Mouse (Mus musculus) midbrain, embryonic 13.5 days (tissue): Measurements from ENCODE around the gene Grb10. TPM values are rescaled to one million over a fixed set of nuclear protein-coding genes. Genes with fewer than 3 reads are reported as not detected.

ENCODE experiments used
- ATAC-seq: fragments of 200-750 bp; cut with Nextera tagmentation; 2 replicates; pipeline ENCODE4 v1.8.0; 2017; ENCODE audit warnings: mild to moderate bottlenecking, moderate TSS enrichment, moderate library complexity
- H3K27ac ChIP-seq: fragments of 300-500 bp; sonication (generic); 2 replicates; pipeline ENCODE4 v1.5.1; 2015; ENCODE audit warnings: inconsistent platforms, mild to moderate bottlenecking, moderate library complexity
- H3K27me3 ChIP-seq: fragments of 300-500 bp; sonication (generic); 2 replicates; pipeline ENCODE4 v1.6.1; 2015; ENCODE audit warnings: mild to moderate bottlenecking, inconsistent platforms
- H3K36me3 ChIP-seq: fragments of 300-500 bp; sonication (generic); 2 replicates; pipeline ENCODE4 v1.6.1; 2015; ENCODE audit warnings: mild to moderate bottlenecking, inconsistent platforms
- H3K4me1 ChIP-seq: fragments of 300-500 bp; sonication (generic); replicated peaks from 2 replicates; pipeline ENCODE4 v1.6.1; 2015; ENCODE audit warnings: inconsistent platforms
- H3K4me2 ChIP-seq: fragments of 300-500 bp; sonication (generic); replicated peaks from 2 replicates; pipeline ENCODE4 v1.6.1; 2015; ENCODE audit warnings: moderate library complexity, mild to moderate bottlenecking, inconsistent platforms
- H3K4me3 ChIP-seq: fragments of 300-500 bp; sonication (generic); replicated peaks from 2 replicates; pipeline ENCODE4 v1.5.1; 2015; ENCODE audit warnings: mild to moderate bottlenecking, inconsistent platforms
- H3K9ac ChIP-seq: fragments of 300-500 bp; sonication (generic); replicated peaks from 2 replicates; pipeline ENCODE4 v1.6.1; 2015; ENCODE audit warnings: mild to moderate bottlenecking, inconsistent platforms
- H3K9me3 ChIP-seq: fragments of 300-500 bp; sonication (generic); 2 replicates; pipeline ENCODE4 v1.6.1; 2016; ENCODE audit warnings: mild to moderate bottlenecking, inconsistent platforms
- WGBS: fragments of 180-500 bp; shearing (Covaris S2); methylation state at CpG from one replicate; pipeline ENCODE4 v1.1.7; 2015; 5-methylcytosine and 5-hydroxymethylcytosine counted together
- polyA plus RNA-seq: library from polyadenylated mRNA; unstranded; fragments of >200 nt; fragmentation: Nextera tagmentation; extraction: Ambion mirVana; gene quantifications from 2 replicates; pipeline ENCODE4 v1.2.1, GENCODE M21; 2015

The Grb10 gene
- polyA plus RNA-seq, 1 experiment from 2014 or later = 149 TPM

GRCm38 (mm10) chr11:11940833-11941681 is 97.4 kb downstream of the Grb10 start:
- Histone ChIP-seq H3K9ac (no peak overlapping the region), H3K27ac (no peak overlapping the region), H3K4me2 (no peak overlapping the region), H3K36me3 (peaks cover 31% of the 10 kb centered on the region), H3K27me3 (no peaks in the 10 kb centered on the region), H3K4me3 (no peak overlapping the region), H3K4me1 (no peaks in the 10 kb centered on the region), H3K9me3 (no peaks in the 10 kb centered on the region)
- 30% methylated on average over 5 of the region's 5 CpGs for WGBS
- ATAC-seq = no peak

- Histone ChIP-seq H3K36me3 (peaks cover 36% of the 10 kb centered on the region), H3K9ac (no peak overlapping the region), H3K27ac (no peak overlapping the region), H3K9me3 (no peaks in the 10 kb centered on the region), H3K4me1 (no peaks in the 10 kb centered on the region), H3K4me2 (no peak overlapping the region), H3K4me3 (no peak overlapping the region), H3K27me3 (no peaks in the 10 kb centered on the region)
- no peak for ATAC-seq
- WGBS = 79% methylated on average over 3 of the region's 3 CpGs
Measured at GRCm38 (mm10) chr11:11939611-11940010, 98.9 kb downstream of the Grb10 start.

DNA sequence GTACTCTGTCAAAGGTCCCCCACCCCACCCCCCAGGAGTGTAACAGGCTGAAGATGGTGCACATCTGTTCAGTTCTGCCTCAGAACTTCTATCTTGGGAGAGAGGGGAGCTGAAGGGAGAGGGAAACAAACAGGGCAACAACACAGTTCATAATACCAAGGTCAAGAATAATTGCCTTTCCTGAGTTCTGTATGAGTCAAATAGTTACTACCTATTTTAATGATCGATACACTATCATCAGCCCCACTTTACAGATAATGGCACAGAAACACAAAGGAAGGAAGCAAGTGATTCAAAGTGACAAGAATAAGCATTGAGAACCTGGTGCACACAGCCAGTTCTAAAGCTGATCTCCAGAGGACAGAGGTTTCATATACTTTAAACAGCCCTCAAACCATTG is 99.9 kb downstream of the Grb10 start:
- Histone ChIP-seq H3K36me3 (peaks cover 37% of the 10 kb centered on the region), H3K9me3 (no peaks in the 10 kb centered on the region), H3K27me3 (no peaks in the 10 kb centered on the region), H3K9ac (no peak overlapping the region), H3K4me2 (no peak overlapping the region), H3K4me1 (no peaks in the 10 kb centered on the region), H3K27ac (no peak overlapping the region), H3K4me3 (no peak overlapping the region)
- no peak for ATAC-seq
- 95% methylated on average over 1 of the region's 1 CpGs for WGBS

DNA sequence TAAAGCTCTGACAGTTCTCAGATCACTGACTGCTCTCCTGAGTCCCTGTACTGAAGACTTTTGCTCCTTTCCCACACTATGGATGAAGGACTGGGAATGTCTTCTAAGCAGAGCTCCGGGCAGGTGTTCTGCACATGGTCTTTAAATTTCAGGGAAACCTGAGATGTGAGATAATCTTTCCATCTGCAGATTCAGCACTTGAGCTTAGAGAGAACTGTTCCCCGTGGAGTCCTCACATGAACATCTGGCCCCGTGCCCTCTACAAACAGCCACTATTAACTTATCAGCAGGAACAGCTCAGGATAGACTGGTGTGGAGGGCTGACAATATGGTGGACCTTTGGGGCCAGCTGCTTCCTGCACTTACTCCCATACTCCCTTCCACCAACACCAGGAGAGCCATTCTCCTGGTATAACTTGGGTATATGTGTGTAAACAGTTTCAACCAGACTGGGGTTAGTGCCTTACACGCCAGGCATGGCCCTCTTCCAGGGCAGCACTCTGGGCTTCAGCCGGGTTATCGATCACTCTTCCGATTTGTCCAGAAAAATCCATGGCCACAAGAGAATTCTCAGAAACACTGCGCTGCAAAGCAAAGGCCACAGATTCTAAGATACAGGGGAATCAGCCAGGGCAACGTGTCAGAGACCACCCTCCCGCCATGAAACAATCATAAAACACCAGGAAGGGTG is 101.0 kb downstream of the Grb10 start:
- H3K9ac ChIP-seq = no peak overlapping the region
- no peaks in the 10 kb centered on the region for H3K27me3 ChIP-seq
- WGBS = 92% methylated on average over 10 of the region's 10 CpGs
- H3K27ac ChIP-seq = no peak overlapping the region
- no peak overlapping the region for H3K4me2 ChIP-seq
- peaks cover 39% of the 10 kb centered on the region for H3K36me3 ChIP-seq
- no peak overlapping the region for H3K4me3 ChIP-seq
- ATAC-seq = no peak
- no peaks in the 10 kb centered on the region for H3K4me1 ChIP-seq
- no peaks in the 10 kb centered on the region for H3K9me3 ChIP-seq

DNA sequence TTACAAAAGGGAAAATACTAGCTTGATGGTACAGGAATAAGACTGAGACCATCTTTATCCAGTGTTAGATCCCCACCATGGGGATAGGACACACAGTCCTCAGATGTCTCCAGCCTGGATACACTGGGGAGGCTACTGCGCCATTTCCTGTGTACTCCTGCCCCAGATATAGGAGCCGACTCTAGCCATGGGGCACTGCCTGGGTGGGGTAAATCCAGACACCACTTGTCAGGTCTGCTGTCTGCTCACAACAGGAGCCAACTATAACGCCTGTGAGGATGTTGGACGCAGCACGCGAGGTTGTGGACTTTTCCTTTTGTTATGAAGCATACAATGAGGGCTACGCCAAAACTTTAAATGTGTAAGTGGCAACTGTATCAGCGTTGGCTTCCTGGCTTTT is 103.7 kb downstream of the Grb10 start:
- Histone ChIP-seq H3K9me3 (no peaks in the 10 kb centered on the region), H3K4me3 (no peak overlapping the region), H3K9ac (no peak overlapping the region), H3K36me3 (peaks cover 42% of the 10 kb centered on the region), H3K4me1 (0 out of 2 replicates have a peak, but pooled peaks cover 3% of the 10 kb centered on the region), H3K27me3 (no peaks in the 10 kb centered on the region), H3K4me2 (no peak overlapping the region), H3K27ac (no peak overlapping the region)
- no peak for ATAC-seq
- WGBS = 86% methylated on average over 8 of the region's 8 CpGs

DNA sequence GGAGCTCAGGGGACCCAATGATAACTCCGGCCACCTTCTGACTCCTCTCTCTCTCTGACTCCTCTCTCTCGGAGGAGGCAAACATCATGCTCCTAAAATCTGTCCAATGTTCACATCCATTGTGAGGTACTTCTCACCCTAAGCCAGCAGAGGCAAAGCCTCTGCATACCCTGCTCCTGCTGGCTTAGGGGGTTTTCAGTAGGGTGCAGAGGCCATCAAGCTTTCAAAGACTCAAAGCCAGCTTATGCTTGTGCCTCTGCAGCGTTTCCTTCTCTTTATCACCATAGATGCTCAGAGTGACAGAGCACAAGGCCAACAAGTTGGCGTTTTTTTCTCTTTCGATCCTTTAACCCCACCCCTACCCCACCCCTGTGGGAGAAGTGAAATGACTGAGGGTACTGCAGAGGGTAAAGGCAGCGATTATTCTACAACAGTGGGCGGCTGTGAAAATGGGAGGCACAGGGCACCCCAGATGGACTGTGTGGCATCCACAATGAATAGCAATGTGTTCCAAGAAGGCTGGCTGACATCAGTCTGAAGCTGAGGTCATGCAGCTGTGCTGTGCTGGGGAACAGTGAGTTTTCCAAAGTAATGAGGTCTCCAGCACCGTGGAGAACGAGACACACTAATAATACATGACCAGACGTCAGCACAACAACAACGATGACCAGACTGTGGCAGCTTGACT is 106.2 kb downstream of the Grb10 start:
- WGBS = 71% methylated on average over 11 of the region's 11 CpGs
- Histone ChIP-seq H3K4me2 (no peak overlapping the region), H3K9ac (no peak overlapping the region), H3K27me3 (no peaks in the 10 kb centered on the region), H3K9me3 (no peaks in the 10 kb centered on the region), H3K4me1 (0 out of 2 replicates have a peak, but pooled peaks cover 3% of the 10 kb centered on the region), H3K4me3 (no peak overlapping the region), H3K27ac (no peak overlapping the region), H3K36me3 (peaks cover 35% of the 10 kb centered on the region)
- peak; percentile 43; the same call in 1 of the 2 replicates for ATAC-seq

DNA sequence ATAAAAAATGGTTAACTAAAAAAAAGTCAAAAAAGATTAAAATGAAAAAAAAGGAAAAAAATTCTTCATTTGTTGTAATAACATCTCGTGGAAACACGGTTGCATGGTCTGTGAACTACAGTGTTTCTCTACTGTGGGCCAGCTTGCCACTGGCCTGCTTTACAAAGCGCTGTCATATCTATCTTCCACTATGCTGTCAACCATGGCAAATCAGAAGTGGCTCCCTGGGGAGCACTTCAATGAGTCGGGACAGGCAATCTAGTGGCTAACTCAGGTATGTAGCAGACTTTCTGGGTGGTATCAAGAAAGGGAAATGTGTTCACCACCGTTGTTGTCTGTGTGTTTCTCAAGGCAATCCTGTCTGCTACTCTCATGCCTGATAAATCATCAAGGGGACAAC is 106.8 kb downstream of the Grb10 start:
- Histone ChIP-seq H3K9ac (no peak overlapping the region), H3K4me3 (no peak overlapping the region), H3K27me3 (no peaks in the 10 kb centered on the region), H3K4me2 (no peak overlapping the region), H3K4me1 (0 out of 2 replicates have a peak, but pooled peaks cover 3% of the 10 kb centered on the region), H3K9me3 (no peaks in the 10 kb centered on the region), H3K27ac (no peak overlapping the region), H3K36me3 (peaks cover 33% of the 10 kb centered on the region)
- 74% methylated on average over 5 of the region's 5 CpGs for WGBS
- ATAC-seq = no peak

- no peak overlapping the region for H3K9ac ChIP-seq
- 91% methylated on average over 11 of the region's 11 CpGs for WGBS
- no peak overlapping the region for H3K27ac ChIP-seq
- no peak overlapping the region for H3K4me3 ChIP-seq
- no peak for ATAC-seq
- no peaks in the 10 kb centered on the region for H3K27me3 ChIP-seq
- H3K4me2 ChIP-seq = no peak overlapping the region
- H3K9me3 ChIP-seq = no peaks in the 10 kb centered on the region
- peaks cover 26% of the 10 kb centered on the region for H3K36me3 ChIP-seq
- H3K4me1 ChIP-seq = 0 out of 2 replicates have a peak, but pooled peaks cover 3% of the 10 kb centered on the region
Measured at GRCm38 (mm10) chr11:11930527-11930926, 108.0 kb downstream of the Grb10 start.

- WGBS = 87% methylated on average over 3 of the region's 3 CpGs
- Histone ChIP-seq H3K4me3 (no peak overlapping the region), H3K9me3 (no peaks in the 10 kb centered on the region), H3K27me3 (no peaks in the 10 kb centered on the region), H3K36me3 (peaks cover 14% of the 10 kb centered on the region), H3K9ac (no peak overlapping the region), H3K4me2 (no peak overlapping the region), H3K4me1 (0 out of 2 replicates have a peak, but pooled peaks cover 3% of the 10 kb centered on the region), H3K27ac (no peak overlapping the region)
- ATAC-seq = no peak
Measured at GRCm38 (mm10) chr11:11929059-11929458, 109.4 kb downstream of the Grb10 start.

DNA sequence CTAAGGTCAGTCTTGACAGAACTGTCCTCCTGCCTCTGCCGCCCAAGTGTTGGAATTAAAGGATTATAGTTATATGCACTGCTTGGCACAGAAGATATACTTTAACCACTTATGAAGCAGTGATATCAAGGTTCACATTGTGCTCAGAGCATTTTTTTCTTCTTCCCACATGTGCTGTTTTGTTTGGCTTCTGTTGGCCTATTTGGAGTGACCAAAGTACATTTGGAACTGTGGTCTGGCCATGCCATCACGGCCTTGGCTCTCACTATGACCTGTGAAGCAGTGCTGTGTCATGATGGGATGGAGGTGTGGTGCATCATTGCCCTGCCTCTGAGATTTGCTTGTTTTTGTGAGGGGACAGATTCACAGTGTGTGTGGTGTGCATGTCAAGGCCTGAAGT is 109.9 kb downstream of the Grb10 start:
- Histone ChIP-seq H3K4me1 (0 out of 2 replicates have a peak, but pooled peaks cover 3% of the 10 kb centered on the region), H3K36me3 (peaks cover 9% of the 10 kb centered on the region; the same call in 1 of the 2 replicates), H3K9me3 (no peaks in the 10 kb centered on the region), H3K4me3 (no peak overlapping the region), H3K27me3 (no peaks in the 10 kb centered on the region), H3K4me2 (no peak overlapping the region), H3K27ac (no peak overlapping the region), H3K9ac (no peak overlapping the region)
- ATAC-seq = no peak
- WGBS = 93% methylated on average over 2 of the region's 2 CpGs

DNA sequence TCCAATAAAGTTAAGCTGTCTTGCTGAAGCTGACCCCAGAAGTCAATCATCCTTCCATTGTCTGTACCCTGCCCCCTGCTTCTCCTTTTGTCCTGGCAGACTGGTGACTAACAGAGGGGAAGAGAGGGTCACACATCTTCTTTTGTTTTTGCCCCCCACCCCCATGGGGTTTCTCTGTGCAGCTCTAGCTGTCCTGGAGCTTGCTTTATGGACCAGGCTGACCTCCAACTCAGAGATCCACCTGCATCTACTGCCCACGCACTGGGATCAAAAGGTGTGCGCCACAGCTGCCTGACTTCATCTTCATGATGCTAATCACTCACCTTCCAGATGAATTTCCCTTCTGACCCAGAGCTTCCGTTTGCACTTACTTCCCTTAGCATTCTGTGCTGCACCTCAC is 114.6 kb downstream of the Grb10 start:
- H3K4me1 ChIP-seq = no peaks in the 10 kb centered on the region
- no peaks in the 10 kb centered on the region for H3K36me3 ChIP-seq
- WGBS = 33% methylated on average over 3 of the region's 3 CpGs
- no peaks in the 10 kb centered on the region for H3K27me3 ChIP-seq
- no peak for ATAC-seq
- H3K4me3 ChIP-seq = no peak overlapping the region
- H3K9me3 ChIP-seq = no peaks in the 10 kb centered on the region
- no peak overlapping the region for H3K27ac ChIP-seq
- no peak overlapping the region for H3K9ac ChIP-seq
- no peak overlapping the region for H3K4me2 ChIP-seq

- no peak for ATAC-seq
- Histone ChIP-seq H3K27ac (no peak overlapping the region), H3K4me2 (no peak overlapping the region), H3K4me1 (no peaks in the 10 kb centered on the region), H3K9me3 (no peaks in the 10 kb centered on the region), H3K27me3 (no peaks in the 10 kb centered on the region), H3K4me3 (no peak overlapping the region), H3K36me3 (no peaks in the 10 kb centered on the region), H3K9ac (no peak overlapping the region)
- WGBS = 91% methylated on average over 3 of the region's 3 CpGs
Measured at GRCm38 (mm10) chr11:11923345-11923744, 115.1 kb downstream of the Grb10 start.
